Mouse (Mus musculus) olfactory bulb, adult 2 months (tissue): ENCODE measurements at regions not wholly inside any gene's neighbourhood (a gene's known extent, or its start where the extent isn't known, plus 50 kb on each side); places are given as distances from the start of the nearest gene placed in this dataset.

Experiments used
- CTCF ChIP-seq: fragments of 200-500 bp; IDR thresholded peaks from 2 replicates; pipeline ENCODE4 v1.5.1; 2012; ENCODE audit warnings: low read depth, mild to moderate bottlenecking, low read length, moderate library complexity; ENCODE audit not compliant: insufficient read depth
- POLR2A ChIP-seq: fragments of 200-500 bp; IDR thresholded peaks from 2 replicates; pipeline ENCODE4 v1.6.1; 2012; ENCODE audit warnings: mild to moderate bottlenecking, low read depth, low read length, moderate library complexity; ENCODE audit not compliant: insufficient read depth

- TF ChIP-seq POLR2A (no peak), CTCF (no peak)
These were observed 53.1 kb upstream of the Sestd1 start for GRCm38 (mm10) chr2:77333394-77334079.
